Mouse (Mus musculus) C2C12 (cell line): ENCODE results near the gene E130308A19Rik. TPM values are rescaled to one million over a fixed set of nuclear protein-coding genes. Genes with fewer than 3 reads are reported as not detected.

Source experiments
- H3K27me3 ChIP-seq: one replicate; pipeline ENCODE4 v1.6.1; 2011; ENCODE audit not compliant: control insufficient read depth, insufficient read depth, insufficient read length
- H3K36me3 ChIP-seq: one replicate; pipeline ENCODE4 v1.6.1; 2011; ENCODE audit not compliant: control insufficient read depth, insufficient read depth
- H3K4me3 ChIP-seq: one replicate; pipeline ENCODE4 v1.5.1; 2011; ENCODE audit warnings: mild to moderate bottlenecking, control low read depth; ENCODE audit not compliant: poor library complexity, insufficient read depth, severe bottlenecking
- H3K79me2 ChIP-seq: one replicate; pipeline ENCODE4 v1.6.1; 2011; ENCODE audit not compliant: control insufficient read depth, insufficient read depth
- H3K79me3 ChIP-seq: one replicate; pipeline ENCODE4 v1.6.1; 2011; ENCODE audit warnings: low read depth, control low read depth
- H3ac ChIP-seq: one replicate; pipeline ENCODE3; 2011; ENCODE audit warnings: low read depth; ENCODE audit not compliant: control insufficient read depth, insufficient read length
- CEBPB ChIP-seq: IDR thresholded peaks from one replicate; pipeline ENCODE4 v1.6.1; 2011; ENCODE audit warnings: low read depth, mild to moderate bottlenecking, control low read depth, moderate library complexity
- CTCF ChIP-seq: IDR thresholded peaks from one replicate; pipeline ENCODE4 v1.5.1; 2011; ENCODE audit not compliant: control insufficient read depth, insufficient read depth, insufficient read length
- FOSL1 ChIP-seq: IDR thresholded peaks from one replicate; pipeline ENCODE4 v1.8.0; 2011; ENCODE audit warnings: mild to moderate bottlenecking, low read length; ENCODE audit not compliant: poor library complexity, insufficient read depth, severe bottlenecking
- MAX ChIP-seq: IDR thresholded peaks from one replicate; pipeline ENCODE4 v1.6.1; 2011; ENCODE audit warnings: mild to moderate bottlenecking, control low read depth
- MYOD1 ChIP-seq: IDR thresholded peaks from one replicate; pipeline ENCODE4 v1.6.1; 2011; ENCODE audit warnings: low read depth; ENCODE audit not compliant: control insufficient read depth, insufficient read length
- MYOG ChIP-seq: IDR thresholded peaks from one replicate; pipeline ENCODE4 v1.6.1; 2011; ENCODE audit not compliant: control insufficient read depth, insufficient read length; ENCODE audit errors: extremely low read depth
- USF1 ChIP-seq: IDR thresholded peaks from one replicate; pipeline ENCODE4 v1.6.1; 2011; ENCODE audit warnings: low read depth, mild to moderate bottlenecking, control low read depth, moderate library complexity
- long read RNA-seq, 2 experiments: library from polyadenylated mRNA; unstranded; transcript quantifications; one replicate each; pipeline ENCODE4 v2.0.0; 2019 to 2020
- polyA plus RNA-seq: library from polyadenylated mRNA; unstranded; fragments of >200 nt; fragmentation: generic; extraction: Trizol; gene quantifications from one replicate; pipeline ENCODE4 v1.2.1, GENCODE M21; 2012; ENCODE audit warnings: missing spikeins

E130308A19Rik gene
- 1.8 TPM for polyA plus RNA-seq
- long read RNA-seq, experiment 1, full-length matches to known transcripts = 1 of 4 reads
- long read RNA-seq, experiment 1, partial matches to known transcripts = 1 of 4 reads
- long read RNA-seq, experiment 1, other reads (novel, unspliced or antisense) = 2 of 4 reads
- long read RNA-seq, experiment 2, partial matches to known transcripts = 2 of 4 reads
- long read RNA-seq, experiment 2, other reads (novel, unspliced or antisense) = 1 of 4 reads

- peak within 1 kb of the TSS; percentile 53 for H3K4me3 ChIP-seq
- peak within 1 kb of the TSS; percentile 95 for H3ac ChIP-seq
These were observed at the start of gene E130308A19Rik for GRCm38 (mm10) chr4:59625998-59626910. E130308A19Rik (plus strand) TSS chr4:59626211.

GRCm38 (mm10) chr4:59580495-59581281 lies 45.3 kb upstream of the E130308A19Rik start:
- Histone ChIP-seq H3K36me3 (no peaks in the 10 kb centered on the region), H3ac (peak overlapping the region; percentile 62), H3K4me3 (peak overlapping the region; percentile 57), H3K79me3 (no peaks in the 10 kb centered on the region), H3K27me3 (no peaks in the 10 kb centered on the region), H3K79me2 (no peaks in the 10 kb centered on the region)
- TF ChIP-seq MYOG (no peak), CTCF (no peak), MAX (no peak), CEBPB (no peak), FOSL1 (no peak), MYOD1 (no peak), USF1 (no peak)

More at GRCm38 (mm10) chr4:59625998-59626910, at the start of gene E130308A19Rik:
- H3K27me3 ChIP-seq = no peaks in the 10 kb centered on the region
- TF ChIP-seq MYOD1 = no peak
- no peak for TF ChIP-seq FOSL1
- no peak for TF ChIP-seq CEBPB
- no peak for TF ChIP-seq USF1
- TF ChIP-seq MAX = no peak
- peak; percentile 11 for TF ChIP-seq CTCF
- no peaks in the 10 kb centered on the region for H3K36me3 ChIP-seq
- H3K79me3 ChIP-seq = no peaks in the 10 kb centered on the region
- H3K79me2 ChIP-seq = no peaks in the 10 kb centered on the region

- H3K79me3 ChIP-seq = no peaks in the 10 kb centered on the region
- TF ChIP-seq MYOD1 (no peak), MYOG (no peak), MAX (no peak), USF1 (no peak), FOSL1 (no peak), CTCF (no peak), CEBPB (no peak)
- peak within 1 kb of the TSS; percentile 57 for H3K4me3 ChIP-seq
- no peaks in the 10 kb centered on the region for H3K79me2 ChIP-seq
- H3K27me3 ChIP-seq = no peaks in the 10 kb centered on the region
- H3K36me3 ChIP-seq = no peaks in the 10 kb centered on the region
- peak within 1 kb of the TSS; percentile 62 for H3ac ChIP-seq
These were observed 44.5 kb upstream of the E130308A19Rik start, which contains the start of gene Hsdl2 for GRCm38 (mm10) chr4:59581314-59582185. Hsdl2 (plus strand) TSS chr4:59581563.

GRCm38 (mm10) chr4:59582186-59582585 lies 43.8 kb upstream of the E130308A19Rik start:
- Histone ChIP-seq H3ac (no peak overlapping the region), H3K79me2 (no peaks in the 10 kb centered on the region), H3K4me3 (peak overlapping the region; percentile 57), H3K79me3 (no peaks in the 10 kb centered on the region), H3K27me3 (no peaks in the 10 kb centered on the region), H3K36me3 (no peaks in the 10 kb centered on the region)
- no peak for TF ChIP-seq MAX
- TF ChIP-seq USF1 = no peak
- TF ChIP-seq MYOG = no peak

GRCm38 (mm10) chr4:59585097-59585496 lies 40.9 kb upstream of the E130308A19Rik start:
- TF ChIP-seq FOSL1 = no peak
- no peak for TF ChIP-seq CTCF
- TF ChIP-seq CEBPB = no peak
- TF ChIP-seq USF1 = no peak
- H3K27me3 ChIP-seq = no peaks in the 10 kb centered on the region
- no peaks in the 10 kb centered on the region for H3K36me3 ChIP-seq
- no peak overlapping the region for H3ac ChIP-seq
- no peaks in the 10 kb centered on the region for H3K79me2 ChIP-seq
- no peak overlapping the region for H3K4me3 ChIP-seq
- no peaks in the 10 kb centered on the region for H3K79me3 ChIP-seq
